Mouse (Mus musculus) spleen, adult 2 months (tissue): ENCODE data around the gene Gm11983. TPM values are rescaled to one million over a fixed set of nuclear protein-coding genes. Genes with fewer than 3 reads are reported as not detected.
"Not testable (repeated sequence)": the region's sequence is repeated elsewhere in the genome, so short reads cannot be mapped to it uniquely, and the experiment has no call there.

Source experiments
- DNase-seq, 2 experiments: peaks; one replicate each; pipeline versions ENCODE4 v3.0.0 to v3.0.0-alpha.2; 2012 to 2021; ENCODE audit warnings: low spot score in 2 of 2, low read depth in 1 of 2
- H3K27ac ChIP-seq: fragments of 200-500 bp; 2 replicates; pipeline ENCODE4 v1.5.1; 2012; ENCODE audit warnings: low read length, inconsistent platforms; ENCODE audit not compliant: insufficient read depth
- H3K27me3 ChIP-seq: fragments of 200-500 bp; 2 replicates; pipeline ENCODE4 v1.6.1; 2012; ENCODE audit warnings: mild to moderate bottlenecking, moderate library complexity, low read length, inconsistent platforms; ENCODE audit not compliant: control insufficient read depth, insufficient read depth
- H3K36me3 ChIP-seq: fragments of 200-500 bp; 2 replicates; pipeline ENCODE4 v1.6.1; 2012; ENCODE audit warnings: mild to moderate bottlenecking, low read length, inconsistent platforms; ENCODE audit not compliant: control insufficient read depth, insufficient read depth
- H3K4me1 ChIP-seq: fragments of 200-500 bp; 2 replicates; pipeline ENCODE4 v1.6.1; 2011; ENCODE audit warnings: inconsistent platforms; ENCODE audit not compliant: control insufficient read depth, insufficient read depth, insufficient read length
- H3K4me3 ChIP-seq: fragments of 200-500 bp; 2 replicates; pipeline ENCODE4 v1.5.1; 2011; ENCODE audit warnings: mild to moderate bottlenecking, inconsistent platforms; ENCODE audit not compliant: insufficient read depth, insufficient read length; ENCODE audit errors: extremely low read depth
- CTCF ChIP-seq: fragments of 200-500 bp; IDR thresholded peaks from 2 replicates; pipeline ENCODE4 v1.5.1; 2011; ENCODE audit warnings: mild to moderate bottlenecking, inconsistent platforms; ENCODE audit not compliant: insufficient read depth, insufficient read length, insufficient replicate concordance; ENCODE audit errors: extremely low read depth
- POLR2A ChIP-seq: fragments of 200-500 bp; IDR thresholded peaks from 2 replicates; pipeline ENCODE4 v1.6.1; 2011; ENCODE audit warnings: low read depth, low read length, inconsistent platforms
- WGBS: fragments of 180-500 bp; shearing (Covaris S2); methylation state at CpG from one replicate; pipeline ENCODE4 v1.1.7; 2018; 5-methylcytosine and 5-hydroxymethylcytosine counted together
- polyA plus RNA-seq: library from polyadenylated mRNA; depleted of rRNA; stranded (reverse); fragments of >200 nt; gene quantifications from 2 replicates; pipeline ENCODE4 v1.2.3, GENCODE M21; 2012

Gene Gm11983
- polyA plus RNA-seq, 1 experiment = not detected

DNA sequence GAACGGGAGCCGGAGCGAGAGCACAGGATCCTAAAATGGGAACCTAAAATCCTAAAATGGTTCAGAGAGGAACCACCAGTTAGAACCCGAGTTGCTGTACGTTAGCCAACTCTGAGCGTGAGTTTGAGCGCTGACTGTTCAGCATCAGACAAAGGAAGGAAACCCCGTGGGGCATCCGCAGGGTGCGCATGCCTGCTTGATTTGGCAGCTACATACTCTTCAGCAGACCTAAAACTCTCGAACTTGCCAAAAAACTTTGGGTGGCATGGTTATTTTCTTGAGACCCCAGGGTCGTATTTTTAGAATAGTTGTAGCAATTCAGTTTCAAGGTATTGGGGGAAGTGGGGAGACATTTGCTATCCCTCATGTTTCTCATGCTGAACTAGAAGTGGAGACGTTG lies 2.8 kb downstream of the Gm11983 start:
- H3K4me3 ChIP-seq = no peak overlapping the region
- no peak overlapping the region for H3K27ac ChIP-seq
- DNase-seq = no peak
- 69% methylated on average over 13 of the region's 13 CpGs for WGBS
- no peaks in the 10 kb centered on the region for H3K36me3 ChIP-seq
- H3K4me1 ChIP-seq = no peaks in the 10 kb centered on the region
- TF ChIP-seq CTCF (no peak), POLR2A (no peak)
- no peaks in the 10 kb centered on the region for H3K27me3 ChIP-seq

DNA sequence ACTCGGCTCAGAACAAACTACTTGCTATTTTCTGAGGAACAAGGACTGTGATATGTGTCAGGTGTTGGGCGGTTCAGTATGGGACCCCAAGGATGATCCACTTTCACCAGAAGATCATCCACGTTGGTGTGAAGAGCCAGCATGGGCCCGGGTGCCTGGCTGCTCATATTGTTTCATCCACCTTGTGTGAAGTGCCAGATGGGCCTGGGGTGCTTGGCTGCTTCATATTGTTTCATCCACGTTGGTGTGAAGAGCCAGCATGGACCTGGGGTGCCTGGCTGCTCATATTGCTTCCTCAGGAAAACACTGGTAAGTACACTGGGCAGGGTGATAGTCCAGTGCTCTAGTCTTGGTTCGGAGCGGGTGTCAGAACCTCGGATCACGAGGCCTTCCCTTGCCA lies 3.7 kb downstream of the Gm11983 start:
- Histone ChIP-seq H3K36me3 (no peaks in the 10 kb centered on the region), H3K27ac (no peak overlapping the region), H3K4me1 (no peaks in the 10 kb centered on the region), H3K4me3 (no peak overlapping the region), H3K27me3 (no peaks in the 10 kb centered on the region)
- no peak for TF ChIP-seq CTCF
- TF ChIP-seq POLR2A = no peak
- 84% methylated on average over 9 of the region's 9 CpGs for WGBS
- DNase-seq = no peak

DNA sequence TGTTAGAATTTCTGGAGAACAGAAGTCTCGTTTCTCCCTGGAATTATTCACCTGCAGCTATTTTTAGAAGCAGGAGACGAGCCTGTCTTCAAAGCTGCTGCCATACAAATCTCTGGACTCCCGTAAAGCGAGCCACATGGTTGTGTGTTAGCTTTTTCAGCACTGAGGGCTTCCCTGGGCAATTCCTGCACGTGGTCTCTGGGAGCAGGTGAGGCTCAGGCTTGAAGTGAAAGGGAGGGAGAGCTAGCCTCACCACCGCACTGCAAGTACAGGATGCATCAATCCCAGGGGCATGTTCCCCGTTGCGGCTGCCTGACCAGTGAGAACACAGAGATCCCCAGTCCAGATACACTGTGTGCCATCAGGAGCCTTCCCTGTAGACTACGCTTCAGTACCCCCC lies 5.5 kb downstream of the Gm11983 start:
- no peaks in the 10 kb centered on the region for H3K4me1 ChIP-seq
- WGBS = 77% methylated on average over 9 of the region's 9 CpGs

GRCm38 (mm10) chr11:6828196-6828595 lies 9.3 kb downstream of the Gm11983 start:
- no peaks in the 10 kb centered on the region for H3K36me3 ChIP-seq
- H3K4me1 ChIP-seq = no peaks in the 10 kb centered on the region
- no peaks in the 10 kb centered on the region for H3K27me3 ChIP-seq
- DNase-seq = no peak
- no peak overlapping the region for H3K4me3 ChIP-seq
- H3K27ac ChIP-seq = no peak overlapping the region
- 63% methylated on average over 5 of the region's 5 CpGs for WGBS
- TF ChIP-seq POLR2A (no peak), CTCF (no peak)

More for the DNA sequence above, 5.5 kb downstream of the Gm11983 start:
- H3K27ac ChIP-seq = no peak overlapping the region
- no peaks in the 10 kb centered on the region for H3K36me3 ChIP-seq
- DNase-seq = no peak
- H3K27me3 ChIP-seq = no peaks in the 10 kb centered on the region
- H3K4me3 ChIP-seq = no peak overlapping the region
- TF ChIP-seq POLR2A (no peak), CTCF (no peak)

DNA sequence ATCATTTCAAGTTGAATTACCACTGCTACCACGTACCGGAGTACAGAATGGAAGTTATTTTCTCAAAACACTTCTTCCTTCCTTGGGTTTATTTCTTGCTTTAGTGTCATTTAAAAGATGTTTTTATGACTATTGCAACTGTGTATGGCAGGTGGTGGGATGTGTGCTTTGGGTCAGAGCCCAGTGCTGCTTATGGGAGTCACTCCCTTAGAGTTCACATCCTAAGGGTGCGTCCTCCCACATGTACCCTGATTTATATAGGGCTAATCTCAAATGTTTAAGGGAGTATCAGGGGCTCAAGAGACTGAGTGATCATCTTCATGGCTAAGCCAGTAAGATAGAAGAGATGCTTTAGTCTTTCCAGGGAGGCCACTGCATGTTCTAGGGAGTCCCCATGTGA lies 11.3 kb downstream of the Gm11983 start:
- TF ChIP-seq POLR2A = no peak

DNA sequence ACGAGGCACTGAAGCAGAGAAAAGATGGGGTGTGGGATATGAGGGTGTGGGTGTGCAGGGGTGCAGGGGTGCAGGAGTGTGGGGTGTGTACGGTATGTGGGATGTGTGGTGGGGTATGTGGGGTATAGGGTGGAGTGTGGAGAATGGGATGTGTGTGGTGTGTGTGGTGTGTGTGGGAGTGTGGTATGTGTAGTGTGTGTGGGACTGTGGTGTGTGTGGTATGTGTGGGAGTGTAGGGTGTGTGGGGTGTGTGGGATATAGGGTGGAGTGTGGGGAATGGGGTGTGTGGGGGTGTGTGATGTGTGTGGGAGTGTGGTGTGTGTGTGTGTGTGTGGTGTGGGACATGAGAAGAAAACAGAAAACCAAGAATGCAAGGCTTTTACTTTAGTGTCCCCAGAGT lies 14.3 kb downstream of the Gm11983 start:
- Histone ChIP-seq H3K27ac (no peak overlapping the region), H3K36me3 (no peaks in the 10 kb centered on the region), H3K4me1 (no peaks in the 10 kb centered on the region), H3K4me3 (no peak overlapping the region), H3K27me3 (no peaks in the 10 kb centered on the region)
- TF ChIP-seq POLR2A = no peak
- no peak for DNase-seq
- WGBS = 83% methylated on average over 2 of the region's 2 CpGs

More for the DNA sequence above, 11.3 kb downstream of the Gm11983 start:
- H3K4me1 ChIP-seq = no peaks in the 10 kb centered on the region
- no peaks in the 10 kb centered on the region for H3K27me3 ChIP-seq
- no peaks in the 10 kb centered on the region for H3K36me3 ChIP-seq
- no peak for DNase-seq
- H3K27ac ChIP-seq = no peak overlapping the region
- no peak overlapping the region for H3K4me3 ChIP-seq
- WGBS = 88% methylated on average over 3 of the region's 3 CpGs

DNA sequence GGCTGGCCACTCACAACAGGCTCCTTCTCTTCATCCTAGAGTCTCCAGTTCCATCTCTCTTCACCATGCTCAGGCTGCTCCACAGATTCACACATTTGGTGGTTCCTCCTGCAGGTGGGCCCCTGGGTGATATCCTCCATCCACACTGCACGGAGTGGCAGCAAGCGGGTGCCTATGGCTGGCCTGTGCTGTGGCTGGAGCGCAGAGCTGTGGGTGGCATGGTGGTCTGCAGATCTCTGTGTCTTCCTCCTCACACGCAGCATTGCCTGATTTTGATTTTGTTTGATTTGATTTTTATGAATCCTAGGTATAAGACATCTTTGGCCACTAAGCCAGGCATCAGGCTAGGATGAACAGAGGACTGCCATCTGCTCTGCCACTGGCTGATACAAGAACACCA lies 23.0 kb downstream of the Gm11983 start:
- Histone ChIP-seq H3K4me1 (no peaks in the 10 kb centered on the region), H3K27me3 (no peaks in the 10 kb centered on the region), H3K27ac (no peak overlapping the region), H3K36me3 (no peaks in the 10 kb centered on the region), H3K4me3 (no peak overlapping the region)
- TF ChIP-seq POLR2A = no peak
- TF ChIP-seq CTCF = no peak
- DNase-seq = no peak
- 92% methylated on average over 4 of the region's 4 CpGs for WGBS

DNA sequence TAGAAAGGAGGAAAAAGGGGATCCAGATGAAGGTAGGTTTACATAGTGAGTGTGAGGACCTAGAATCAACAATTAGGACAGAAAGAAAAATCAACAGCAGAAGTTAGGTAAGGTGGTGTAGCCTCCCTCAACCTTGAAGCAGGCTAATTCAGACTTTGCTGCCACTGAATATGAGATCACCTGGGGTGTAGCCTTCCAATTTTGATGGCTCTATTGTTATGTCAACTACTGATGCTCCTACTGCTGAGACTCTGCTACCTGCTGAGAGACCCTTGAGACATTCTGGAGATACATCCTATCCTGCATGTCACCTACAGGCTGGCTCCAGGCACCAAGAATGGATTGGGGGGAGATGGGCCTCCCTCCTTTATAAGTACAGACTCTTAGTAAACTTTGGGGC lies 34.6 kb downstream of the Gm11983 start:
- not testable (repeated sequence) for H3K4me3 ChIP-seq, DNase-seq, H3K4me1 ChIP-seq, H3K27ac ChIP-seq, H3K36me3 ChIP-seq, H3K27me3 ChIP-seq
